Mouse (Mus musculus) limb, embryonic 14.5 days (tissue): ENCODE results near the gene Gm5134. TPM values are rescaled to one million over a fixed set of nuclear protein-coding genes. Genes with fewer than 3 reads are reported as not detected.

ENCODE experiments used
- ATAC-seq: fragments of 200-750 bp; cut with Nextera tagmentation; 2 replicates; pipeline ENCODE4 v1.8.0; 2017; ENCODE audit warnings: low read depth, moderate number of reproducible peaks, moderate TSS enrichment; ENCODE audit not compliant: low FRiP score
- DNase-seq: peaks from one replicate; pipeline ENCODE4 v3.0.0-alpha.2; 2015; ENCODE audit warnings: low spot score
- H3K27ac ChIP-seq: fragments of 300-500 bp; sonication (generic); replicated peaks from 2 replicates; pipeline ENCODE4 v1.5.1; 2014; ENCODE audit warnings: low read depth, mild to moderate bottlenecking, low read length, moderate library complexity, mixed read lengths
- H3K27me3 ChIP-seq: fragments of 300-500 bp; sonication (generic); 2 replicates; pipeline ENCODE4 v1.6.1; 2014; ENCODE audit warnings: low read length, mixed read lengths; ENCODE audit not compliant: control insufficient read depth, insufficient read depth
- H3K36me3 ChIP-seq: fragments of 300-500 bp; sonication (generic); 2 replicates; pipeline ENCODE4 v1.6.1; 2014; ENCODE audit warnings: mild to moderate bottlenecking, low read length, moderate library complexity, mixed read lengths; ENCODE audit not compliant: control insufficient read depth, insufficient read depth
- H3K4me1 ChIP-seq: fragments of 300-500 bp; sonication (generic); 2 replicates; pipeline ENCODE4 v1.6.1; 2014; ENCODE audit warnings: antibody characterized with exemption, low read length, mixed read lengths; ENCODE audit not compliant: control insufficient read depth, insufficient read depth
- H3K4me2 ChIP-seq: fragments of 300-500 bp; sonication (generic); replicated peaks from 2 replicates; pipeline ENCODE4 v1.6.1; 2014; ENCODE audit warnings: low read depth, mild to moderate bottlenecking, low read length, moderate library complexity; ENCODE audit not compliant: severe bottlenecking
- H3K4me3 ChIP-seq: fragments of 300-500 bp; sonication (generic); replicated peaks from 2 replicates; pipeline ENCODE4 v1.5.1; 2014; ENCODE audit warnings: low read length
- H3K9ac ChIP-seq: fragments of 300-500 bp; sonication (generic); 2 replicates; pipeline ENCODE4 v1.6.1; 2014; ENCODE audit warnings: mild to moderate bottlenecking, low read depth, low read length, moderate library complexity; ENCODE audit not compliant: severe bottlenecking
- H3K9me3 ChIP-seq: fragments of 300-500 bp; sonication (generic); 2 replicates; pipeline ENCODE4 v1.6.1; 2016; ENCODE audit warnings: low read length; ENCODE audit not compliant: control insufficient read depth
- POLR2A ChIP-seq: fragments of 200-500 bp; IDR thresholded peaks from 2 replicates; pipeline ENCODE4 v1.8.0; 2012; ENCODE audit warnings: inconsistent platforms, mild to moderate bottlenecking, moderate library complexity, borderline replicate concordance; ENCODE audit not compliant: insufficient read depth, insufficient read length; ENCODE audit errors: extremely low read depth
- WGBS: fragments of 180-500 bp; shearing (Covaris S2); extraction: QIAGEN DNeasy Blood & Tissue Kit; methylation state at CpG from one replicate; pipeline ENCODE4 v1.1.7; 2014; 5-methylcytosine and 5-hydroxymethylcytosine counted together
- polyA plus RNA-seq, 2 experiments: library from polyadenylated mRNA; depleted of rRNA in 1 of 2; stranded (reverse) in 1 of 2; unstranded in 1 of 2; fragments of >200 nt; fragmentation: Nextera tagmentation in 1 of 2; extraction: Ambion mirVana in 1 of 2; gene quantifications; 2 replicates each; pipeline versions ENCODE4 v1.2.1 to v1.2.3; 2012 to 2014

The Gm5134 gene
- polyA plus RNA-seq, 2 experiments = 0.04 to 0.10 TPM

GRCm38 (mm10) chr10:76006385-76006784 lies 52.1 kb downstream of the Gm5134 start:
- no peak overlapping the region for H3K4me2 ChIP-seq
- H3K27ac ChIP-seq = no peak overlapping the region
- no peak for TF ChIP-seq POLR2A
- no peak overlapping the region for H3K9ac ChIP-seq
- no peaks in the 10 kb centered on the region for H3K9me3 ChIP-seq
- H3K36me3 ChIP-seq = no peaks in the 10 kb centered on the region
- no peak for ATAC-seq
- DNase-seq = no peak
- no peaks in the 10 kb centered on the region; the same call in 1 of the 2 replicates for H3K4me1 ChIP-seq
- no peaks in the 10 kb centered on the region for H3K27me3 ChIP-seq
- no peak overlapping the region for H3K4me3 ChIP-seq
- 93% methylated on average over 6 of the region's 6 CpGs for WGBS

GRCm38 (mm10) chr10:76009812-76010211 lies 55.5 kb downstream of the Gm5134 start:
- Histone ChIP-seq H3K9ac (no peak overlapping the region), H3K27me3 (no peaks in the 10 kb centered on the region), H3K4me1 (no peaks in the 10 kb centered on the region), H3K36me3 (no peaks in the 10 kb centered on the region), H3K4me2 (no peak overlapping the region), H3K27ac (no peak overlapping the region), H3K9me3 (no peaks in the 10 kb centered on the region), H3K4me3 (no peak overlapping the region)
- no peak for ATAC-seq
- WGBS = 68% methylated on average over 3 of the region's 3 CpGs
- TF ChIP-seq POLR2A = no peak
- DNase-seq = no peak

- DNase-seq (no peak), ATAC-seq (no peak)
- no peaks in the 10 kb centered on the region for H3K9me3 ChIP-seq
- H3K9ac ChIP-seq = no peak overlapping the region
- no peaks in the 10 kb centered on the region for H3K27me3 ChIP-seq
- H3K4me1 ChIP-seq = no peaks in the 10 kb centered on the region
- no peak overlapping the region for H3K27ac ChIP-seq
- WGBS = 75% methylated on average over 6 of the region's 6 CpGs
- H3K36me3 ChIP-seq = no peaks in the 10 kb centered on the region
- TF ChIP-seq POLR2A = no peak
- H3K4me2 ChIP-seq = no peak overlapping the region
- H3K4me3 ChIP-seq = no peak overlapping the region
Observed at GRCm38 (mm10) chr10:76012922-76013321, 58.6 kb downstream of the Gm5134 start.

DNA sequence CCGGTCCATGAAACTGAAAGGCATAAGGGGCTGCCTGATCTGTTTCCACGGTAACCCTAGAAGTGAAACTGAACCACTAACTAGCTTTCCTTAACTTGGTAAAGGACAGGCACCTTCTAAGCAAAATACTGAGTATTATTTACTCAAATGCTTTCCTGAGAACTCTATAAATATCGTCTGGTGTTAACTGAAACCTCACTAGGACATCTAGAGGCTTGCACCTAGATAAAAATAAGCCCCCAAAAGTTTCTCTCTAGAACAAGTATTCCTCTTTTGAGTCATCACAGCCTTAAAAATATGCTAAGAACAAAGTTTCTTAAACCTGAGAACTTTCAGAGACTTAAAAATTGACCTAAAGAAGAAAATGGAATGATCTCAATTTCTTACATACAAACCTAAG lies 62.6 kb downstream of the Gm5134 start:
- no peaks in the 10 kb centered on the region for H3K36me3 ChIP-seq
- H3K9me3 ChIP-seq = no peaks in the 10 kb centered on the region
- H3K27me3 ChIP-seq = no peaks in the 10 kb centered on the region
- 83% methylated on average over 3 of the region's 3 CpGs for WGBS
- TF ChIP-seq POLR2A = no peak
- ATAC-seq (no peak), DNase-seq (no peak)
- no peak overlapping the region for H3K4me3 ChIP-seq
- H3K9ac ChIP-seq = no peak overlapping the region
- H3K27ac ChIP-seq = no peak overlapping the region
- H3K4me2 ChIP-seq = no peak overlapping the region
- no peaks in the 10 kb centered on the region for H3K4me1 ChIP-seq

DNA sequence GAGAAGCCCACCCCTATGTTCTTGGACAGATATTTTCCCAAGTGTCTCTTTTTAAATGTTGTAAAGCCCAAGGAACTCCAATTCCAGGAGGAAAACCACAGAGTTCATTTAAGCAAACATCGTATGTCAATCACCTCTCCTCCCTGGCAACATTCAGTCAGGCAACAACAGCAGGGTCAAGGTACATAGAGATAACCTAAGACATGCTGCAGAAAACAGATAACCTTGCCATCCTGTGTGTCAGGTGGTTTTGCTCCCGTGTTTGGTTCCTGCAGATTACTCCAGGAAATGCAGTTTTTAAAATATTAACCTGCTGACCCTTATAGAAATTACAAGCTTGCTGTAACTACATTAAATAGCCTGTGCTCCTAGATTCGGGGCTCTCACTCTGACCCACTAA lies 67.4 kb downstream of the Gm5134 start:
- no peaks in the 10 kb centered on the region for H3K36me3 ChIP-seq
- H3K9ac ChIP-seq = no peak overlapping the region
- DNase-seq (no peak), ATAC-seq (no peak)
- WGBS = 75% methylated on average over 3 of the region's 3 CpGs
- no peak for TF ChIP-seq POLR2A
- H3K4me2 ChIP-seq = no peak overlapping the region
- no peaks in the 10 kb centered on the region; the same call in 1 of the 2 replicates for H3K9me3 ChIP-seq
- no peak overlapping the region for H3K4me3 ChIP-seq
- H3K27ac ChIP-seq = no peak overlapping the region
- H3K4me1 ChIP-seq = no peaks in the 10 kb centered on the region
- no peaks in the 10 kb centered on the region for H3K27me3 ChIP-seq

GRCm38 (mm10) chr10:76023921-76024320 lies 69.6 kb downstream of the Gm5134 start:
- no peaks in the 10 kb centered on the region for H3K4me1 ChIP-seq
- no peak for DNase-seq
- no peak for TF ChIP-seq POLR2A
- no peak overlapping the region for H3K9ac ChIP-seq
- H3K4me3 ChIP-seq = no peak overlapping the region
- no peaks in the 10 kb centered on the region for H3K27me3 ChIP-seq
- H3K36me3 ChIP-seq = no peaks in the 10 kb centered on the region
- H3K27ac ChIP-seq = no peak overlapping the region
- no peaks in the 10 kb centered on the region; the same call in 1 of the 2 replicates for H3K9me3 ChIP-seq
- WGBS = 88% methylated on average over 6 of the region's 6 CpGs
- no peak for ATAC-seq
- no peak overlapping the region for H3K4me2 ChIP-seq
